Mouse (Mus musculus) duodenum, adult 2 months (tissue): ENCODE data around the gene Nme9. TPM values are rescaled to one million over a fixed set of nuclear protein-coding genes. Genes with fewer than 3 reads are reported as not detected.

Experiments used
- polyA plus RNA-seq: library from polyadenylated mRNA; depleted of rRNA; stranded (reverse); fragments of >200 nt; gene quantifications from 2 replicates; pipeline ENCODE4 v1.2.3, GENCODE M21; 2012; ENCODE audit warnings: low replicate concordance; rRNA removed

Gene Nme9
- 0.60 TPM in 1 of 2 replicates, not detected in the other for polyA plus RNA-seq

DNA sequence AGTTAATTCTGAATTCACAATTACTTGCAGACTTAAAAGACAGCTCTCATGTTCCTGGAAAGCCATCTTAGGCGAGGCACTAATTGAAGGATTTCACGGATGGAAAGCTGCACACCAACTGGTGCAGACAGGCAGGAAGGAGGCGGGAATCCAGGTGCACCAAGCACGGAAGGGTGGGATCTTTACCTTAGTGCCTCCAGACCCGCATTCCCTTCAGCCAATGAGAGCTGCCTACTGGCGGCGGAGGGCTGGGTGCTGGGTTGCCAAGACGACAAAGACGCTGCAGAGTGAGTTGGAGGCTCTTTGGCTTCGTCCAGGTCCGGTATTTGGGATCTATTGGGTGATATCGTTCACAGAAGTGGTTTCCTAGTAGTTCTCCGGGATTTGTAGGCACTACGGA lies at the start of gene Nme9:
Nme9 (plus strand) TSS at position 315 of the 400 bp plus-strand sequence.

DNA sequence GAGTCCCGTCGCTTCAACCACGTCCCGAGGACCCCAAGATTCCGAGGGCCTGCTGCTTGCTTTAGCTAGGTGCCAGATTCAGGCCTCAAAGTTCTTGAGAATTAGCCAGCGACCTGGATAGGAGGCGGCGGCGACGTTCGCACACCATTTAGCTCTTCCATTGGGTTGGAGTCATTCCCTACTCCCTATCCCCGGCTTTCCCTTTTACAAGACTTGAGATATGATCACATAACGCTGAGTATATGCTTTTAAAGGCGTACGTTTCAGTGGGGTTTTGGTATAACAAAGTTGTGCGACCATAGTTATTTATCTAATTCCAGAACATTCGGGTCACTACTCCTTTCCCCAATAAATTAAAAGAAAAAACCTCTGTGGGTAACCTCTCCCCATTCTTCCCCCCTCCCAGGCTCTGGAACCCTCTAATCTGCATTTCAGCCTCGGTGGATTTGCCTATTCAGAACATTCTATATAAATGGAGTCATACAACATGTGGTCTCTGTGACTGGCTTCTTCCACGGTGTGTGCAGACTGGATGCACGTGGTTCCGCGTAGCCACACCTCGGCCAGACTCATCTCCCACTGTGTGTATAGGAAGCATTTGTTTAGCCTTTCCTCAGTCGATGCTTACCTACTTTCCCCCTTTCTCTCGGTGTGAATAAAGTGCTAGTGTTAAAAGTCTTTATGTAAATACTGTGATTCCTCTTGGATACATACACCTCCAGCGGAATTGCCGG lies 14.1 kb upstream of the Nme9 start, which contains the start of gene Mras:
Mras (minus strand) TSS at position 351 of the 734 bp plus-strand sequence.

Other genes starting within 250 kb of the Nme9 start
- gene Faiml, start 214.2 kb upstream of the Nme9 start, polyA plus RNA-seq: not detected in 2 replicates
- gene Cep70, start 208.1 kb upstream of the Nme9 start, polyA plus RNA-seq: 0.29 and 0.81 TPM in 2 replicates
- gene Esyt3, start 92.9 kb upstream of the Nme9 start, polyA plus RNA-seq: 0.06 and 0.14 TPM in 2 replicates
- gene Mras, start 14.1 kb upstream of the Nme9 start, polyA plus RNA-seq: 3.2 and 3.7 TPM in 2 replicates
- gene Armc8, start 117.4 kb downstream of the Nme9 start, polyA plus RNA-seq: 5.8 and 6.3 TPM in 2 replicates
- 5.6 and 7.2 TPM in 2 replicates for gene Dbr1, start 124.3 kb downstream of the Nme9 start, polyA plus RNA-seq
- gene A4gnt, start 161.0 kb downstream of the Nme9 start, polyA plus RNA-seq: 0.37 and 32.4 TPM in 2 replicates
- gene Dzip1l, start 178.0 kb downstream of the Nme9 start, polyA plus RNA-seq: 0.70 and 1.4 TPM in 2 replicates